Mouse (Mus musculus) testis, adult 2 months (tissue): Measurements from ENCODE around the gene Galnt6. TPM values are rescaled to one million over a fixed set of nuclear protein-coding genes. Genes with fewer than 3 reads are reported as not detected.
"Not testable (repeated sequence)": the region's sequence is repeated elsewhere in the genome, so short reads cannot be mapped to it uniquely, and the experiment has no call there.

ENCODE experiments used
- H3K27ac ChIP-seq: fragments of 200-500 bp; 2 replicates; pipeline ENCODE4 v1.5.1; 2012; ENCODE audit warnings: low read depth, low read length; ENCODE audit not compliant: control insufficient read depth, insufficient read depth
- H3K27me3 ChIP-seq: fragments of 200-500 bp; 2 replicates; pipeline ENCODE4 v1.6.1; 2012; ENCODE audit warnings: mild to moderate bottlenecking, low read length, moderate library complexity; ENCODE audit not compliant: control insufficient read depth, insufficient read depth
- H3K36me3 ChIP-seq: fragments of 200-500 bp; 2 replicates; pipeline ENCODE4 v1.6.1; 2012; ENCODE audit warnings: mild to moderate bottlenecking, low read length; ENCODE audit not compliant: control insufficient read depth, insufficient read depth
- H3K4me1 ChIP-seq: fragments of 200-500 bp; 2 replicates; pipeline ENCODE4 v1.6.1; 2012; ENCODE audit warnings: low read length; ENCODE audit not compliant: control insufficient read depth, insufficient read depth
- H3K4me3 ChIP-seq: fragments of 200-500 bp; 2 replicates; pipeline ENCODE4 v1.5.1; 2012; ENCODE audit warnings: low read depth, mild to moderate bottlenecking, low read length, moderate library complexity, mixed read lengths; ENCODE audit not compliant: control insufficient read depth
- CTCF ChIP-seq: fragments of 200-500 bp; IDR thresholded peaks from 2 replicates; pipeline ENCODE4 v1.5.1; 2012; ENCODE audit warnings: low read depth, mild to moderate bottlenecking, inconsistent platforms, low read length, moderate library complexity; ENCODE audit not compliant: control insufficient read depth, insufficient read depth, insufficient replicate concordance
- POLR2A ChIP-seq: fragments of 200-500 bp; IDR thresholded peaks from 2 replicates; pipeline ENCODE4 v1.6.1; 2012; ENCODE audit warnings: low read depth, mild to moderate bottlenecking, inconsistent platforms, low read length, moderate library complexity; ENCODE audit not compliant: control insufficient read depth
- polyA plus RNA-seq: library from polyadenylated mRNA; depleted of rRNA; stranded (reverse); fragments of >200 nt; gene quantifications from 2 replicates; pipeline ENCODE4 v1.2.3, GENCODE M21; 2012; rRNA removed

Gene Galnt6
- 0.67 and 0.78 TPM in 2 replicates for polyA plus RNA-seq

GRCm38 (mm10) chr15:100729281-100729985 is at the start of gene Galnt6:
Gene Galnt6, minus strand, starts transcription at chr15:100729376.
- H3K36me3 ChIP-seq = no peaks in the 10 kb centered on the region
- TF ChIP-seq CTCF (no peak), POLR2A (0 out of 2 replicates have a peak, but pooled peaks have one; percentile 6)
- H3K4me3 ChIP-seq = peak within 1 kb of the TSS; percentile 60
- no peaks in the 10 kb centered on the region for H3K27me3 ChIP-seq
- peaks cover 16% of the 10 kb centered on the region for H3K4me1 ChIP-seq
- H3K27ac ChIP-seq = no peak within 1 kb of the TSS

DNA sequence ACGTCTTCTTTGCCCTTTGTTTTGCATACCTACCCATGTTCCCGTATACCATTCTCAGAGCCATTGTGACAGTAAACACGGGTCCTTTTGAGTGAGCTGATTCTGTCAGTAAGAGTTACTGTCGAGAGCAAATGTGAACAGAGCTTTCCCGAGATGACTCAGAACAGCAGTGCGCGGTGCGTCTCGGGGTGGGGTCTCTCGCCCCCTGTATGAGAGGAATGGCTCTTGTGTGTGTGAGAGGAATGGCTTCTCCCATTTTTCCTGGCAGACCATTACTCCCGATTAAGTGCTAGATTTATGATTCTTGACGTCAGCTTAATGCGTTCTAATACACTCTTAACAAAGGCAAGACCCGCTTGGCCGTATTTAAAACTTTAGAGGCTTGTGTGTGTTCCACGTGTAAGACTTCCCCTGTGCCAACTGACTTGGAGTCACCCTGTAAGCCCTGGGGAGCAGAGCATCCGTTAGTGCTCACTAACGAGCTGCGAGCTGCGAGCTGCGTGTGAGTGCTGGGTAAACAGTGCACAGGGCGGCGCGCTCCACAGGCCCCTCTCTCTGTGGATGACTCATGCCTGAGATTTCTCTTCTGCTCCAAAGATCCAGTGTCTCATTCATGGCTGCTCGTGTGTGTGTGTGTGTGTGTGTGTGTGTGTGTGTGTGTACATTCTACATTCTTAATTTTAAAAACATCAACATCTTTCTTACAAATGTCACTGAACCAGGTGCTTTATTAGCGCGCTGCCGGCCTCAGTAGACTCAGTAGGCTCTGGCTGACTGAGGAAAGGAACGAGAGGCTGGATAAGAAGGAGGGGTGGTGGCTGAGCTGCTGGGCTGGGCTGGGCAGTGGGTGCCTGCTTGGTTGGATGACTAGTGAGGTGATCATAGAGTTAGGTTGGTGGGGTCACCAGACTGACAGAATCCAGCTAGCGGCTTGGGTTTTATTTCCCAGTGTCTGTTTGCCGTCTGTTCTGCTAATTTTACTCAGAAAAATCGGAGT is 48.1 kb upstream of the Galnt6 start:
- no peak for TF ChIP-seq POLR2A
- no peak for TF ChIP-seq CTCF
- no peak overlapping the region for H3K27ac ChIP-seq
- no peaks in the 10 kb centered on the region for H3K27me3 ChIP-seq
- no peak overlapping the region for H3K4me3 ChIP-seq
- H3K36me3 ChIP-seq = no peaks in the 10 kb centered on the region; the same call in none of the 2 replicates
- no peaks in the 10 kb centered on the region for H3K4me1 ChIP-seq

- Histone ChIP-seq H3K4me1 (no peaks in the 10 kb centered on the region), H3K4me3 (no peak overlapping the region), H3K27ac (no peak overlapping the region), H3K27me3 (no peaks in the 10 kb centered on the region), H3K36me3 (no peaks in the 10 kb centered on the region; the same call in none of the 2 replicates)
- TF ChIP-seq POLR2A (no peak), CTCF (no peak)
These were observed 47.2 kb upstream of the Galnt6 start for GRCm38 (mm10) chr15:100776424-100776823.

DNA sequence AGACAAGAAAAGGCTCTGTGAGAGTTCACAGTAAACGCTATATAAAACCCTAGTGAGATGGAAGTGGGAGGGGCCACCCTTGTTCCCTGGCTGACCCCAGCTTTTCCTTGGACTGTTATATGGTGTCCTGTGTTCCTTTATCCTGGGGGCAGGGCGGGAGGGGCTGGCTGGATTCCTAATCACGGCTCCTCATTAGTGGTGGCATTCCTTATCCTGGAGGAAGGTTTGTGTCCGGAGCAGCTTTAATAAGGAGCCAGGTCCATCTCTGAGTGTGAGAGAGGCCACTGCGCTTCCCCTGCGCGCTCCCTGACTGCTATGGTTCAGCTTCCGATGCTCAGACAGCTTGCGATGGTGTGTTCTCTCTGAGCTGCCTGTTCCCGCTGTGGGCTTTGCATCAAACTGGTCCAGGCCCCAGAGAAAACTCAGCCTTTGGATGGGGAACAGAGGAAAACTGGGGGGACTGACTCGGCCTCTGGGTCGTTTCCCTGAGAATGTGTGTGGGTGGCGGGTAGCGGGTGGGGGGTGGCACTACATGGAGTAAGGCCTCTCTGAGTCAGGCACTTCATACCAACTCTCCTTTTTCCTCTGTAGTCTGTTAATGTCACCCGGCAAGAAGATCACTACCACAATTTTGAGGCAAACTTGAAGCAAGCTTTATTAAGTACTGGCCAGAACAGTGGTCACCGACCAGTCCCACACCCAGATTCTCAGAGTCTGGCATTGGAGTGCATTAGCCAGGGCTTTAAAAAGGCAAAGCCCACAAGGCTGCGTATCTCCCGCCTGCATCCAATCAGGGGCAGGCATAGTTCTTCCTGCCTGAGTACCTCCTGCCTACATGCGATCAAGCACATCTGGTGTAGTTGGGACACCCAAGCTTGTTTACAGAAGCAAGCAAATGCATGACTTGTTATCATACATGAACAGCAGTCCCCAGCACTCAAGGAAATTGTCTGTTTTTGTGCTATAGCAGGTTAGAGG is 46.3 kb upstream of the Galnt6 start:
- H3K27me3 ChIP-seq = no peaks in the 10 kb centered on the region
- H3K4me1 ChIP-seq = no peaks in the 10 kb centered on the region
- no peak overlapping the region for H3K27ac ChIP-seq
- H3K36me3 ChIP-seq = no peaks in the 10 kb centered on the region; the same call in none of the 2 replicates
- no peak overlapping the region for H3K4me3 ChIP-seq
- no peak for TF ChIP-seq POLR2A
- TF ChIP-seq CTCF = no peak

GRCm38 (mm10) chr15:100773859-100774258 is 44.7 kb upstream of the Galnt6 start:
- not testable (repeated sequence) for H3K27ac ChIP-seq, H3K36me3 ChIP-seq, H3K4me3 ChIP-seq, H3K4me1 ChIP-seq, H3K27me3 ChIP-seq

- H3K4me3 ChIP-seq = no peak overlapping the region
- no peak overlapping the region for H3K27ac ChIP-seq
- H3K4me1 ChIP-seq = no peaks in the 10 kb centered on the region
- H3K36me3 ChIP-seq = no peaks in the 10 kb centered on the region; the same call in none of the 2 replicates
- no peaks in the 10 kb centered on the region for H3K27me3 ChIP-seq
- TF ChIP-seq CTCF (no peak), POLR2A (no peak)
These were observed 43.5 kb upstream of the Galnt6 start for GRCm38 (mm10) chr15:100772685-100773084.
